Mouse (Mus musculus) liver, postnatal 0 days (tissue): ENCODE measurements around the gene Dgkg. TPM values are rescaled to one million over a fixed set of nuclear protein-coding genes. Genes with fewer than 3 reads are reported as not detected.

Source experiments
- ATAC-seq: fragments of 200-750 bp; cut with Nextera tagmentation; 2 replicates; pipeline ENCODE4 v1.8.0; 2017; ENCODE audit warnings: mild to moderate bottlenecking, moderate library complexity
- DNase-seq: peaks from one replicate; pipeline ENCODE4 v3.0.0-alpha.2; 2016
- H3K27ac ChIP-seq: fragments of 300-500 bp; sonication (generic); 2 replicates; pipeline ENCODE4 v1.5.1; 2014; ENCODE audit warnings: antibody characterized with exemption, moderate library complexity, mild to moderate bottlenecking, low read depth
- H3K27me3 ChIP-seq: fragments of 300-500 bp; sonication (generic); 2 replicates; pipeline ENCODE4 v1.6.1; 2014; ENCODE audit warnings: low read length, control low read depth, mixed read lengths; ENCODE audit not compliant: insufficient read depth
- H3K36me3 ChIP-seq: fragments of 300-500 bp; sonication (generic); replicated peaks from 2 replicates; pipeline ENCODE4 v1.6.1; 2014; ENCODE audit warnings: mild to moderate bottlenecking, control low read depth, low read length, moderate library complexity, mixed read lengths; ENCODE audit not compliant: insufficient read depth
- H3K4me1 ChIP-seq: fragments of 300-500 bp; sonication (generic); 2 replicates; pipeline ENCODE4 v1.6.1; 2014; ENCODE audit warnings: antibody characterized with exemption, mild to moderate bottlenecking, control low read depth; ENCODE audit not compliant: insufficient read depth
- H3K4me2 ChIP-seq: fragments of 300-500 bp; sonication (generic); 2 replicates; pipeline ENCODE4 v1.6.1; 2014; ENCODE audit warnings: low read depth, mild to moderate bottlenecking, low read length, moderate library complexity, mixed read lengths
- H3K4me3 ChIP-seq: fragments of 300-500 bp; sonication (generic); 2 replicates; pipeline ENCODE4 v1.5.1; 2014; ENCODE audit warnings: low read depth, low read length
- H3K9ac ChIP-seq: fragments of 300-500 bp; sonication (generic); replicated peaks from 2 replicates; pipeline ENCODE4 v1.6.1; 2014; ENCODE audit warnings: mild to moderate bottlenecking, moderate library complexity
- H3K9me3 ChIP-seq: fragments of 300-500 bp; sonication (generic); 2 replicates; pipeline ENCODE4 v1.6.1; 2016; ENCODE audit warnings: mild to moderate bottlenecking, control low read depth, low read length, mixed read lengths
- CTCF ChIP-seq: sonication (generic); IDR thresholded peaks from 2 replicates; pipeline ENCODE4 v1.5.1; 2016; ENCODE audit warnings: antibody characterized with exemption, low read depth
- EP300 ChIP-seq: IDR thresholded peaks from 2 replicates; pipeline ENCODE4 v1.6.1; 2016; ENCODE audit warnings: antibody characterized with exemption, low read depth, mild to moderate bottlenecking
- WGBS: fragments of 180-500 bp; shearing (Covaris S2); extraction: QIAGEN DNeasy Blood & Tissue Kit; methylation state at CpG from one replicate; pipeline ENCODE4 v1.1.7; 2014; ENCODE audit not compliant: insufficient replicate concordance; 5-methylcytosine and 5-hydroxymethylcytosine counted together
- polyA plus RNA-seq: library from polyadenylated mRNA; unstranded; fragments of >200 nt; fragmentation: Nextera tagmentation; extraction: Ambion mirVana; gene quantifications from 2 replicates; pipeline ENCODE4 v1.2.1, GENCODE M21; 2015

Dgkg gene
- polyA plus RNA-seq, 1 experiment from 2014 or later = 0.93 TPM

- no peaks in the 10 kb centered on the region for H3K27me3 ChIP-seq
- H3K9ac ChIP-seq = no peak overlapping the region
- WGBS = 39% methylated on average over 4 of the region's 4 CpGs
- no peaks in the 10 kb centered on the region for H3K36me3 ChIP-seq
- H3K4me2 ChIP-seq = no peak overlapping the region
- H3K4me1 ChIP-seq = no peaks in the 10 kb centered on the region
- H3K9me3 ChIP-seq = no peaks in the 10 kb centered on the region
- ATAC-seq (no peak), DNase-seq (no peak)
- no peak for TF ChIP-seq EP300
- TF ChIP-seq CTCF = no peak
- H3K4me3 ChIP-seq = no peak overlapping the region
- H3K27ac ChIP-seq = no peak overlapping the region
Measured at GRCm38 (mm10) chr16:22503467-22503866, 153.6 kb downstream of the Dgkg start.

GRCm38 (mm10) chr16:22501855-22502254, 155.2 kb downstream of the Dgkg start:
- no peaks in the 10 kb centered on the region for H3K9me3 ChIP-seq
- no peak overlapping the region for H3K4me3 ChIP-seq
- no peaks in the 10 kb centered on the region for H3K36me3 ChIP-seq
- H3K9ac ChIP-seq = no peak overlapping the region
- ATAC-seq = no peak
- no peak overlapping the region for H3K4me2 ChIP-seq
- no peak for DNase-seq
- TF ChIP-seq CTCF = no peak
- TF ChIP-seq EP300 = no peak
- no peak overlapping the region for H3K27ac ChIP-seq
- WGBS = 70% methylated on average over 6 of the region's 6 CpGs
- no peaks in the 10 kb centered on the region for H3K27me3 ChIP-seq
- H3K4me1 ChIP-seq = no peaks in the 10 kb centered on the region

- no peak for TF ChIP-seq CTCF
- no peak for TF ChIP-seq EP300
- 71% methylated on average over 5 of the region's 5 CpGs for WGBS
- Histone ChIP-seq H3K9ac (no peak overlapping the region), H3K27ac (no peak overlapping the region), H3K4me3 (no peak overlapping the region), H3K9me3 (no peaks in the 10 kb centered on the region), H3K36me3 (no peaks in the 10 kb centered on the region), H3K4me1 (no peaks in the 10 kb centered on the region), H3K27me3 (no peaks in the 10 kb centered on the region), H3K4me2 (no peak overlapping the region)
- no peak for ATAC-seq
- DNase-seq = no peak
Measured at GRCm38 (mm10) chr16:22500561-22500960, 156.5 kb downstream of the Dgkg start.

GRCm38 (mm10) chr16:22499951-22500350, 157.1 kb downstream of the Dgkg start:
- TF ChIP-seq CTCF (no peak), EP300 (no peak)
- 83% methylated on average over 5 of the region's 5 CpGs for WGBS
- no peaks in the 10 kb centered on the region for H3K4me1 ChIP-seq
- H3K27ac ChIP-seq = no peak overlapping the region
- no peaks in the 10 kb centered on the region for H3K27me3 ChIP-seq
- H3K4me2 ChIP-seq = no peak overlapping the region
- no peak for DNase-seq
- no peak overlapping the region for H3K9ac ChIP-seq
- no peaks in the 10 kb centered on the region for H3K9me3 ChIP-seq
- ATAC-seq = no peak
- H3K36me3 ChIP-seq = no peaks in the 10 kb centered on the region
- no peak overlapping the region for H3K4me3 ChIP-seq

- TF ChIP-seq CTCF = no peak
- Histone ChIP-seq H3K27me3 (no peaks in the 10 kb centered on the region), H3K4me2 (no peak overlapping the region), H3K9me3 (no peaks in the 10 kb centered on the region), H3K9ac (no peak overlapping the region), H3K27ac (no peak overlapping the region), H3K4me1 (no peaks in the 10 kb centered on the region), H3K4me3 (no peak overlapping the region), H3K36me3 (no peaks in the 10 kb centered on the region)
- ATAC-seq = no peak
- 70% methylated on average over 3 of the region's 3 CpGs for WGBS
- no peak for DNase-seq
Measured at GRCm38 (mm10) chr16:22499447-22499846, 157.6 kb downstream of the Dgkg start.

GRCm38 (mm10) chr16:22497976-22498375, 159.0 kb downstream of the Dgkg start:
- no peaks in the 10 kb centered on the region for H3K36me3 ChIP-seq
- no peak overlapping the region for H3K4me3 ChIP-seq
- no peak overlapping the region for H3K9ac ChIP-seq
- WGBS = 45% methylated on average over 3 of the region's 3 CpGs
- no peak for DNase-seq
- no peak overlapping the region for H3K27ac ChIP-seq
- H3K4me1 ChIP-seq = no peaks in the 10 kb centered on the region
- no peak overlapping the region for H3K4me2 ChIP-seq
- no peaks in the 10 kb centered on the region for H3K27me3 ChIP-seq
- H3K9me3 ChIP-seq = no peaks in the 10 kb centered on the region
- no peak for ATAC-seq
- TF ChIP-seq CTCF (no peak), EP300 (no peak)

- 71% methylated on average over 5 of the region's 5 CpGs for WGBS
- no peak for DNase-seq
- no peak for ATAC-seq
- no peaks in the 10 kb centered on the region for H3K36me3 ChIP-seq
- H3K27me3 ChIP-seq = no peaks in the 10 kb centered on the region
- no peaks in the 10 kb centered on the region for H3K9me3 ChIP-seq
- TF ChIP-seq EP300 (no peak), CTCF (no peak)
- H3K27ac ChIP-seq = no peak overlapping the region
- H3K4me3 ChIP-seq = no peak overlapping the region
- H3K4me1 ChIP-seq = no peaks in the 10 kb centered on the region
- H3K9ac ChIP-seq = no peak overlapping the region
- no peak overlapping the region for H3K4me2 ChIP-seq
Measured at GRCm38 (mm10) chr16:22495259-22495658, 161.8 kb downstream of the Dgkg start.
